Comparison of ENCODE assay signal across 8 mouse cellular contexts in the genomic region with DNA sequence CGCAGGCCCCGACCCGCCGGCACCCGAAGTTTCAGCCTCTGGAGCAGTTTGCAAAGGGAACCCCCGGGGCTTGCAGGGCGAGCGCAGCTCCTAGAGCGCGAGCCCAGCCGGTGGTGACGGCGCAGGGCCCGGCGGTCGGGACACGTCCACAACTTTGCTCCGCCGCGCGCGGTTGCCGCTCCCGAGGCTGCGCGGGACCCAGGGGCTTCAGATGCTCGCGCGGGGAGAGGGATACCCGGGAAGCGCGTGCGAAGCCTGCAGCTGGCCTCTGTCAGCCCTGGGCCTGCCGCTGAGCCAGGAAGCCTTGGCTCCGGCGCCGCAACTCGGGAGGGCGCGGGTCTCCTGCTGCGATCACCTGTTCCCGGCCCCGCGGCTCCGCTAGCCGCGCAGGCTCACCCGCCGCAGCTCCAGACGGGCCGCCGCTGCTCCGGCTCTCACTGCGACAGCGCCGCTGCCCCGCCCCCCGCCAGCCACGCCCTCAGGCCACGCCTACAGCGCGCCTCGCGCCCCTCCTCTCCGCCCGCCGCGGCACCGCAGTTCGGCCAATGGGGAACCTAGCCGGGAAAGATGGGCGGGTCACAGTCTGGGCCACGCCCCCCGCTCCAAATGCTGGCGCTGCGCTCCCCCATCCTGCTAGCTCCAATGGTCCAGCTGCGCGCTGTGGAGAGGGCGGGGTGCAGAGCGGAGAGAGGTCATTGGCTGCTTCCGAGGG. TPM values are rescaled to one million over a fixed set of nuclear protein-coding genes. Genes with fewer than 3 reads are reported as not detected.
DNase-seq lines count a peak whose midpoint lies in the region; ATAC-seq and TF ChIP-seq lines count a peak whose summit lies in the region.

Gene Man1c1 (minus strand): TSS at position 456 of the 712 bp plus-strand sequence.

- H3K36me3 ChIP-seq in hindbrain, embryonic 10.5 days: no peaks in the 10 kb centered on the region
- H3K36me3 ChIP-seq in lung, postnatal 0 days (ENCODE audit: insufficient read depth, low read length): no peaks in the 10 kb centered on the region

- TF ChIP-seq CTCF in lung, postnatal 0 days (IDR thresholded peaks at IDR 0.05): peak; percentile 11; the same call in 1 of the 2 replicates

- DNase-seq in MN1 (ENCODE audit: low spot score): peak; percentile 99
- DNase-seq in cerebellum, adult 9-10 months: peak; percentile 98
- DNase-seq in hindbrain, embryonic 10.5 days (ENCODE audit: low spot score): peak; percentile 99
- peak; percentile 98 for DNase-seq in layer of hippocampus, adult 9-11 months
- peak; percentile 99 for DNase-seq in lung, postnatal 0 days (ENCODE audit: low spot score)
- peak; percentile 97 for DNase-seq in ovary, postnatal 14 days (ENCODE audit: low spot score)
- DNase-seq in thymus, postnatal 14 days: peak; percentile 99

- H3K4me1 ChIP-seq in hindbrain, embryonic 10.5 days (replicated peaks): peaks cover 48% of the 10 kb centered on the region
- peaks cover 12% of the 10 kb centered on the region for H3K4me1 ChIP-seq in lung, postnatal 0 days (ENCODE audit: insufficient read depth, low read depth, low read length)

- H3K4me3 ChIP-seq in hindbrain, embryonic 10.5 days: peak within 1 kb of the TSS; percentile 72
- peak within 1 kb of the TSS; percentile 56 for H3K4me3 ChIP-seq in lung, postnatal 0 days (ENCODE audit: low read depth, low read length)

- WGBS in hindbrain, embryonic 10.5 days: 1% methylated on average over 81 of the region's 81 CpGs
- 0% methylated on average over 59 of the region's 81 CpGs for WGBS in lung, postnatal 0 days

- ATAC-seq in frontal cortex, adult (ENCODE audit: low TSS enrichment): peak; percentile 88
- ATAC-seq in lung, postnatal 0 days: peak; percentile 95

- H3K9me3 ChIP-seq in hindbrain, embryonic 10.5 days: no peaks in the 10 kb centered on the region
- H3K9me3 ChIP-seq in lung, postnatal 0 days (ENCODE audit: low read length): no peaks in the 10 kb centered on the region

- H3K9ac ChIP-seq in lung, postnatal 0 days (replicated peaks; ENCODE audit: low read depth): peak within 1 kb of the TSS; percentile 54

- no peak for TF ChIP-seq EP300 in lung, postnatal 0 days (IDR thresholded peaks at IDR 0.05)

- peak within 1 kb of the TSS; percentile 82 for H3K27ac ChIP-seq in hindbrain, embryonic 10.5 days
- peak within 1 kb of the TSS; percentile 59 for H3K27ac ChIP-seq in lung, postnatal 0 days (ENCODE audit: low read length)

- H3K4me2 ChIP-seq in lung, postnatal 0 days (replicated peaks; ENCODE audit: low read depth, low read length): peak within 1 kb of the TSS; percentile 99

- H3K27me3 ChIP-seq in hindbrain, embryonic 10.5 days (ENCODE audit: insufficient read depth, poor library complexity, severe bottlenecking): peaks cover 56% of the 10 kb centered on the region
- H3K27me3 ChIP-seq in lung, postnatal 0 days (replicated peaks; ENCODE audit: insufficient read depth, low read length): no peaks in the 10 kb centered on the region; the same call in 1 of the 2 replicates

RNA-seq across cellular contexts. Expression of gene Man1c1, which starts in this region (rescaled TPM):
- 3.7 and 4.1 TPM in 2 replicates for polyA plus RNA-seq in hindbrain, embryonic 10.5 days (2016; fragmentation: Nextera tagmentation; extraction: Ambion mirVana)
- polyA plus RNA-seq in lung, postnatal 0 days (2015; fragmentation: Nextera tagmentation; extraction: Ambion mirVana): 2.9 and 3.0 TPM in 2 replicates

Comparison
In these comparisons a context has a peak if more than half of its experiments do, and no peak if none do; other contexts are left out.
1. Peak in every context shown above with its lines: DNase-seq, ATAC-seq, H3K4me3 ChIP-seq and H3K27ac ChIP-seq.